Mouse (Mus musculus) frontal cortex, adult 2 months (tissue): Measurements from ENCODE around the gene Hbb-bh2. TPM values are rescaled to one million over a fixed set of nuclear protein-coding genes. Genes with fewer than 3 reads are reported as not detected.
A peak's percentile ranks its signal among the peaks of the same experiment; 100 is the strongest.
"Not testable (repeated sequence)": the region's sequence is repeated elsewhere in the genome, so short reads cannot be mapped to it uniquely, and the experiment has no call there.

ENCODE experiments used
- DNase-seq, 2 experiments: peaks; one replicate each; pipeline ENCODE4 v3.0.0; 2022; ENCODE audit warnings: low spot score in 1 of 2; ENCODE audit errors: extremely low spot score in 1 of 2
- polyA plus RNA-seq: library from polyadenylated mRNA; depleted of rRNA; stranded (reverse); fragments of >200 nt; gene quantifications from 2 replicates; pipeline ENCODE4 v1.2.3, GENCODE M21; 2012; rRNA removed

The Hbb-bh2 gene
- polyA plus RNA-seq: not detected in 2 replicates

DNA sequence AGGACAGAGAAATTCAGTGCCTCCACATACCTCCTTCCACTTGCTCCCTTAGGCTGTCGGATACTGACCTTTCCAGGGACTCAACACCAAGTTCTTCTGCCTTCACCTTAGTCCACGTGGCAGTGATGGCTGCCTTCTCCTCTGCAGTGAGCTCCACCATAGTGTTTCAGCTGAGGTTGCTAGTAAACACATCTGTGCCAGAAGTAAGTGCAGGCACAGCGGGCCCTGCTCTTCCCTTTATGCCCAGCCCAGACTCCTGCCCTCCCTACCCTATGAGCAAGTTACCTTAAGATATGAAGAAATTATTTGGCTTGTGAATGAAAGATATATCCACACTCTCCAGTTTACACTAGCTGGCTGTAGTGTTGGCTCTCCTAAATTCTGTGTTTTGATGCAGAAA, at the start of gene Hbb-bh2:
Hbb-bh2 (minus strand) TSS at position 253 of the 400 bp plus-strand sequence.
- DNase-seq: no peak

DNA sequence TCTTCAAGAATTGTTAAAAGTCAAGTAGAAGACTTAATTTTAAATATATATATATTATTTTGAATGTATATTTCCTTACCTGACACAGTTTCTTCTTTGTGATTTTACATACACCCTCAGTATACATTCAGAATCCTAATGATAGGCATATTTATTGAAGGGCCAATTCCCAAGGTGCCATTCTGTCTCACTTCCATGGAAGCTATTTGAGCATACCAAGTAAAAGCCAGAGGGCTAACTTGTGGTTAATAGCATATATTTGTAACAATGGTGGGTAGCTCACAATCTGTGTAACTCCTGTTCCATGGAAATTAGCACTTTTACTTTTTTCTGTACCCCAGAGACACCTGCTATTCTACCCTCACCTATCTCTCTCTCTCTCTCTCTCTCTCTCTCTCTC, 45.8 kb upstream of the Hbb-bh2 start, which contains the start of gene Olfr66:
Olfr66 (minus strand) TSS at position 101 of the 400 bp plus-strand sequence.
- DNase-seq: no peak

GRCm38 (mm10) chr7:103877093-103877492, 36.8 kb upstream of the Hbb-bh2 start:
- DNase-seq: no peak

DNA sequence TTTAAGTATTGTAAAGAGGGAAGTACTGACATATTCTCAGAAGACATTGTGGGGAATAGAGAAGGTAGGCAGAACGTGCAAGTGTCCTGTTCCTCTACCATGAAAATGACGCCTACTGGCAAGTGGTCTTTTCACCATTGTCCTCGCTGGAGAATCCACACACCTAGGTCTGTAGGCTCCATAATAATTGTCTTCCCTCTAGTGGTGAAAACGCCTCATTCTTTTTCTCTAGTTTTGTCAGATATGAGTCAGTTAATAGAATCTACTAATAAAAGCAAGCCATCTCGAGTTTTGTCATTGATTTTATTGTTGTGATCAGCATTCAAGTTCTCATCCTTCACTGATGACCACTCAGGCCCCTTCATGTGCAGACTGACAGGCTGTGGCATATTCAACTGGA, 34.1 kb upstream of the Hbb-bh2 start:
- DNase-seq: no peak

DNA sequence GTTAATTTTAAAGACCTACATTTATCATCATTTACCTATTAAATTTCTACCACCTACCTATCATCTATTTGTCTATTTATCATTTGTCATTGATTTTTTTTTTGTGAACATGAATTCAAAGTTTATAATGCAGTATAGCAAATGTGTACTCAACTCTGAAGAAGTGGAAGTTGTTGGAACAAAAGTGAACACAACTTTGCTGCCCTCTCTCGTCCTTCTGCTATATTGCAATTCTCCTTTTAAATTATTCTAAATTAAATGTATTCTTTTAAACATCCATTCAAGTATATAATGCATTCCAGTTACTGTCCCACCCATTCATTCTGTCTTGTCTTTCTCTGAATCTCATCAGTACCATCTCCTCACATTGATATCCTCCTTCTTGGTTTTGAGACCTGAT, 32.7 kb upstream of the Hbb-bh2 start:
- DNase-seq: peak in 1 of 2 experiments; percentile 40

- DNase-seq: no peak
Observed at GRCm38 (mm10) chr7:103870667-103871066, 30.3 kb upstream of the Hbb-bh2 start.

DNA sequence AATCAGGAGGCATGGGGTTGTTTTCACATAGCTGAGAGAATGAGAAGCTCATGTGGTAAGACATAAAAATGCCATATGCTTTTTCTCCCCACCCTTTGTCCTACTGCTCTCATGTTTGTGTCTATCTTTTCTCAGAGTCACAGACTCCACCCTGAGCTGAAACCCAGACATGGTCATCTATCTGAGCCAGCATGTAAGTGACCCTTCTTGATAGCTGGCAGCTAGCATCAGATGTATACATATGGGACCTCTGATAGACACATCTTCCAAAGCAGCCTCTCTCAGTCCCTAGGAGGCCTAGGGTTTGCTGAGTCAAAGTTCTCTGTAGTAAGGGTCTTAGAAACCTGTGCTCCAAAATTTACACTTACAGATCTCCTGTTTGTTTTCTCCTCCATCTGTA, 25.4 kb upstream of the Hbb-bh2 start:
- DNase-seq: no peak

- DNase-seq: no peak
Observed at GRCm38 (mm10) chr7:103861531-103861930, 21.2 kb upstream of the Hbb-bh2 start.

GRCm38 (mm10) chr7:103860855-103861254, 20.5 kb upstream of the Hbb-bh2 start:
- peak in 1 of 2 experiments; percentile 6 for DNase-seq

GRCm38 (mm10) chr7:103859076-103859475, 18.8 kb upstream of the Hbb-bh2 start:
- DNase-seq: no peak

DNA sequence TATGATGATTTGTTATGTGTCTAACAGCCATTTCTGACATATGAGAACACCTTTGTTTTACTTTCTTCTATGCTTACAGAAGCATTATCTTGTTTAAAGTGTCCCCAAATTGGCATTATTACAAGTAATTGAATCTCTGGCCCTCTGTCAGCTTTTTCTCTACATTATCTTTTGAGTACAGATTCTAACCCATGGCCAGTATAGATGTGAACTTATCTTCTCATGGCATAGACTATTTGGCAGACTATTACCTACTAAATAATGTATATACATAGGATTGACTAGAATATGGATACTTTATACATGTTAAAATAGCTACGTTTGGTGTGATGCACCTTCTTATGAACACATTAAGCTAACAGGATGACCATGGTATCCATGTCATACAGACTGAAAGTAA, 14.3 kb upstream of the Hbb-bh2 start:
- no peak for DNase-seq

DNA sequence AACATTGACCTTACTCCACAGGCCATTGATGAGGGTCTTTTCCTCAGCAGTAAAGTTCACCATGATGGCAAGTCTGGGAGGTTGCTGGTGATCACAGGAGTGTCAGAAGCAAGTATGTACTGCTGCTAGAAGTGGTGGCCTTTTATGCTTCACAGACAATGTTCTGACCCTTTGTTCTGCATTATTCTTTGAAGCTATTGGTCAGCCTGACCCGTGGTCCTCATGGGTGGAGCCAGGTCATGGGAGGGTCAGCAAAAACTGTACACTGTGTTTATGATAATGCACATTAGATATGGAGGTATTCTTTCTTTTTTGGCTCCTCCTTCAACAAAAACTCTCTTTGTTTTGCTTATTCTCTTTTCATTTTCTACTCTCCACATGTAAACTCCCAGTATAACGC, 12.8 kb upstream of the Hbb-bh2 start, which contains the start of gene Hbb-y:
Hbb-y (minus strand) TSS at position 127 of the 400 bp plus-strand sequence.
- no peak for DNase-seq

GRCm38 (mm10) chr7:103844525-103845325, 4.4 kb upstream of the Hbb-bh2 start:
- no peak for DNase-seq

- no peak for DNase-seq
Observed at GRCm38 (mm10) chr7:103843034-103843433, 2.7 kb upstream of the Hbb-bh2 start, which contains the start of gene Hbb-bh1. Gene Hbb-bh1, minus strand, starts transcription at chr7:103843164.

DNA sequence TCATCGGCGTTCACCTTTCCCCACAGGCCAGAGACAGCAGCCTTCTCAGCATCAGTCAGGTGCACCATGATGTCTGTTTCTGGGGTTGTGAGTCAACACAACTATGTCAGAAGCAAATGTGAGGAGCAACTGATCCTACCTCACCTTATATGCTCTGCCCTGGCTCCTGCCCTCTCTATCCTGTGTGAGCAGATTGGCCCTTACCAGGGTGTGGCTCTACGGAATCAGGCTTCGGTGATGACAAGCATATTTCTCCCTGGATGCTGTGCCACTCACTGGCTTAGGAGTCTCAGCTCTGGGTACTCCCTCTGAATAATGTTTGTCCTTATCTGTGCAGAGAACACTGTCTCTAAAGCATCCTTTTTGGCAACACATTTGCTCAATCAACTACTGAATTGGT, 12.5 kb downstream of the Hbb-bh2 start, which contains the start of gene Hbb-bs:
Hbb-bs (minus strand) TSS at position 289 of the 400 bp plus-strand sequence.
- no peak for DNase-seq

GRCm38 (mm10) chr7:103827139-103827538, 13.2 kb downstream of the Hbb-bh2 start:
- not testable (repeated sequence) for DNase-seq

DNA sequence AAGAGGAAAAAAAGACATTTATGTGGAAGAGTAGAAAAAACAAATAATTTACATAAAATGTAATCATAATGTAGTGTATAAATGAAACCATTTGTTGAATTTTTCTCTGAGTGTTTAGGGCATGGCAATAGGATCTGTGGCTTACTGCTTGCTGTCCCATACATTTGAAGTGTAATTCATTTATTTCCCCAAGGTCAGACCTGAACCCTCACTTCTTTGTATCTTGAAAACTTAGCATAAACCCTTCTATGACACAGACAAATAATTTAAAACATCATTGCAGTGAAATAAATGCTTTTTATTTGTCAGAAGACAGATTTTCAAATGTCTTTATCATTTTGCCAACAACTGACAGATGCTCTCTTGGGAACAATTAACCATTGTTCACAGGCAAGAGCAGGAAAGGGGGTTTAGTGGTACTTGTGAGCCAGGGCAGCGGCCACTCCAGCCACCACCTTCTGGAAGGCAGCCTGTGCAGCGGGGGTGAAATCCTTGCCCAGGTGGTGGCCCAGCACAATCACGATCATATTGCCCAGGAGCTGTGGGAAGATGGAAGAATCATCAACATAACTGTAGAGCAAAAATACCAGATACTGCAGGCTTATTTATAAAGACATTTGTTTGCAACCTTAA, 13.9 kb downstream of the Hbb-bh2 start:
- no peak for DNase-seq

GRCm38 (mm10) chr7:103825536-103826254, 14.6 kb downstream of the Hbb-bh2 start:
- no peak for DNase-seq

- no peak for DNase-seq
Observed at GRCm38 (mm10) chr7:103824597-103824996, 15.7 kb downstream of the Hbb-bh2 start.

DNA sequence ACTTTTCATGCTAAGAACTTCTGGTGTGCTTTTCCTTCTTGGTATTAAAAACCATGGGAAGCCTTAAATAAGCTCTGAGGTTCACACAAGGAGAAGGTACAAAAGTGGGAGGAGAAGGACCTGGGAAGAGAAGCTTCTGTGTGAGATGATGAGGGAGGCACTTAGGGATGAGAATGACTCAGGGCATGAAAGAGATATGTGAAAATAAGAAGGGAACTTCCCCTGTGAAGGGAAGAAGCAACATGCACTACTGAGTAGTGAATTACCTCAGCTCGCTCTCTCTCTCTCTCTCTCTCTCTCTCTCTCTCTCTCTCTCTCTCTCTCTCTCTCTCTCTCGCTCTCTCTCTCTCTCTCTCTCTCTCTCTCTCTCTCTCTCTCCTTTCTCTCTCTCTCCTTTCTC, 25.2 kb downstream of the Hbb-bh2 start:
- not testable (repeated sequence) for DNase-seq

DNA sequence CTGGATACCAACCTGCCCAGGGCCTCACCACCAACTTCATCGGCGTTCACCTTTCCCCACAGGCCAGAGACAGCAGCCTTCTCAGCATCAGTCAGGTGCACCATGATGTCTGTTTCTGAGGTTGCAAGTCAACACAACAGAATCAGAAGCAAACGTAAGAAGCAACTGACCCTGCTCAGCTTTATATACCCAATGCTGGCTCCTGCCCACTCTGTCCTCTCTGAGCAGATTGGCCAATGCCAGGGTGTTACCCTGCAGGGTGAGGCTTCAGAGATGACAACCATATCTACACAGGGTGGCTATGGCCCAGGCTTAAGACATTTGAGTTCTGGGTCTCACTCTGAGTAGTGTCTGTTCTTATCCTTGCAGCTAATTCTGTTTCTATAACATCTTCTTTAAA, 26.6 kb downstream of the Hbb-bh2 start, which contains the start of gene Hbb-bt:
Hbb-bt (minus strand) TSS at position 231 of the 400 bp plus-strand sequence.
- no peak for DNase-seq
